Comparison of ENCODE assay signal across 25 mouse cellular contexts in genomic region chr12:113422736-113423254, GRCm38 (mm10).
A peak's percentile ranks its signal among the peaks of the same experiment; 100 is the strongest.
DNase-seq lines count a peak whose midpoint lies in the region; ATAC-seq and TF ChIP-seq lines count a peak whose summit lies in the region.
"Had no signal": no experiment of that assay in that cellular context is flagged by ENCODE, and none has a peak within 500 bp of the region (broad histone marks: within the 10 kb centered on the region; RNA-seq: fewer than 3 reads in every experiment).

No protein-coding gene starts in this region.

- H3K4me2 ChIP-seq in heart, embryonic 15.5 days = no peak overlapping the region
- H3K4me2 ChIP-seq in heart, embryonic 11.5 days = no peak overlapping the region
- H3K4me2 ChIP-seq in forebrain, embryonic 14.5 days (ENCODE audit: low read length) = no peak overlapping the region
- H3K4me2 ChIP-seq: embryonic facial prominence, embryonic 13.5 days; hindbrain, embryonic 13.5 days; limb, embryonic 12.5 days; lung, embryonic 15.5 days; midbrain, embryonic 12.5 days had no signal

- TF ChIP-seq CTCF in bone marrow, adult 2 months (IDR thresholded peaks at IDR 0.05; ENCODE audit: control insufficient read depth, insufficient read depth, low read length) = no peak

- no peak overlapping the region for H3K27ac ChIP-seq in heart, embryonic 15.5 days
- H3K27ac ChIP-seq in heart, embryonic 11.5 days (ENCODE audit: low read depth, low read length) = no peak overlapping the region
- peak overlapping the region; percentile 1; the same call in 1 of the 2 replicates for H3K27ac ChIP-seq in bone marrow, adult 2 months (ENCODE audit: control insufficient read depth, insufficient read depth, low read depth, low read length, poor library complexity)
- no peak overlapping the region for H3K27ac ChIP-seq in forebrain, embryonic 14.5 days (ENCODE audit: low read depth, low read length)
- H3K27ac ChIP-seq: embryonic facial prominence, embryonic 13.5 days; forebrain, embryonic 10.5 days; heart, embryonic 10.5 days; hindbrain, embryonic 13.5 days; left cerebral cortex, adult 2 months; limb, embryonic 12.5 days; lung, embryonic 15.5 days; midbrain, embryonic 12.5 days had no signal

- no peaks in the 10 kb centered on the region for H3K9me3 ChIP-seq in heart, embryonic 15.5 days (replicated peaks)
- no peaks in the 10 kb centered on the region for H3K9me3 ChIP-seq in heart, embryonic 11.5 days (replicated peaks; ENCODE audit: control insufficient read depth, low read length)
- 0 out of 2 replicates have a peak, but pooled peaks cover 2% of the 10 kb centered on the region for H3K9me3 ChIP-seq in forebrain, embryonic 14.5 days (replicated peaks; ENCODE audit: control insufficient read depth, low read length)
- H3K9me3 ChIP-seq: embryonic facial prominence, embryonic 13.5 days; heart, embryonic 10.5 days; hindbrain, embryonic 13.5 days; limb, embryonic 12.5 days; lung, embryonic 15.5 days had no signal

- no peaks in the 10 kb centered on the region for H3K36me3 ChIP-seq in heart, embryonic 15.5 days
- no peaks in the 10 kb centered on the region for H3K36me3 ChIP-seq in heart, embryonic 11.5 days (ENCODE audit: control insufficient read depth, insufficient read depth, low read length)
- no peaks in the 10 kb centered on the region for H3K36me3 ChIP-seq in forebrain, embryonic 14.5 days (ENCODE audit: control insufficient read depth, insufficient read depth, low read length)
- H3K36me3 ChIP-seq: embryonic facial prominence, embryonic 13.5 days; forebrain, embryonic 10.5 days; G1E; heart, embryonic 10.5 days; hindbrain, embryonic 13.5 days; limb, embryonic 12.5 days; lung, embryonic 15.5 days; midbrain, embryonic 12.5 days had no signal

- H3K4me1 ChIP-seq in heart, embryonic 15.5 days (replicated peaks) = no peaks in the 10 kb centered on the region
- H3K4me1 ChIP-seq in heart, embryonic 11.5 days (ENCODE audit: control insufficient read depth, insufficient read depth, low read length) = no peaks in the 10 kb centered on the region
- H3K4me1 ChIP-seq in bone marrow, adult 2 months (ENCODE audit: control insufficient read depth, insufficient read depth, low read length) = peaks cover 4% of the 10 kb centered on the region; the same call in 1 of the 2 replicates
- H3K4me1 ChIP-seq in forebrain, embryonic 14.5 days (ENCODE audit: control insufficient read depth, insufficient read depth, low read length) = no peaks in the 10 kb centered on the region
- H3K4me1 ChIP-seq: embryonic facial prominence, embryonic 13.5 days; forebrain, embryonic 10.5 days; heart, embryonic 10.5 days; hindbrain, embryonic 13.5 days; limb, embryonic 12.5 days; lung, embryonic 15.5 days; midbrain, embryonic 12.5 days had no signal

- 0 out of 2 replicates have a peak, but pooled peaks have one; percentile 19 for ATAC-seq in heart, embryonic 15.5 days (replicated peaks; ENCODE audit: insufficient number of reproducible peaks, insufficient read depth, low FRiP score, low read depth)
- no peak for ATAC-seq in heart, embryonic 11.5 days (replicated peaks; ENCODE audit: insufficient number of reproducible peaks, low FRiP score, low TSS enrichment)
- no peak for ATAC-seq in forebrain, embryonic 14.5 days
- ATAC-seq: forebrain, embryonic 16.5 days; intestine, postnatal 0 days had no signal

- TF ChIP-seq POLR2A in bone marrow, adult 2 months (IDR thresholded peaks at IDR 0.05; ENCODE audit: borderline replicate concordance, control insufficient read depth, low read depth, low read length) = no peak

- H3K9ac ChIP-seq in heart, embryonic 15.5 days = no peak overlapping the region
- H3K9ac ChIP-seq in heart, embryonic 11.5 days (ENCODE audit: low read depth, low read length) = no peak overlapping the region
- no peak overlapping the region for H3K9ac ChIP-seq in forebrain, embryonic 14.5 days (ENCODE audit: low read length)
- H3K9ac ChIP-seq: embryonic facial prominence, embryonic 13.5 days; hindbrain, embryonic 13.5 days; limb, embryonic 12.5 days; lung, embryonic 15.5 days; midbrain, embryonic 12.5 days had no signal

- DNase-seq in thymus, postnatal 14 days = peak; percentile 44
- no peak for DNase-seq in thymus, adult 18-20 months
- no peak for DNase-seq in forebrain, embryonic 14.5 days (ENCODE audit: low spot score)
- DNase-seq in layer of hippocampus, postnatal 25 days (ENCODE audit: extremely low spot score in 1 of 2, low spot score in 1 of 2) = no peak
- DNase-seq: adrenal gland, postnatal 14 days; cerebellum, adult 11-12 months; cerebellum, adult 9-11 months; heart, postnatal 4 days; kidney, adult 9 months; kidney, postnatal 25 days had no signal

- WGBS in heart, embryonic 15.5 days = 74% methylated on average over 5 of the region's 5 CpGs
- 72% methylated on average over 5 of the region's 5 CpGs for WGBS in heart, embryonic 11.5 days (ENCODE audit: insufficient replicate concordance)
- 66% methylated on average over 5 of the region's 5 CpGs for WGBS in bone marrow, adult 2 months
- WGBS in forebrain, embryonic 14.5 days = 81% methylated on average over 5 of the region's 5 CpGs

- H3K27me3 ChIP-seq in heart, embryonic 15.5 days = no peaks in the 10 kb centered on the region; the same call in 1 of the 2 replicates
- H3K27me3 ChIP-seq in heart, embryonic 11.5 days (ENCODE audit: control insufficient read depth, insufficient read depth, low read length) = no peaks in the 10 kb centered on the region
- H3K27me3 ChIP-seq in forebrain, embryonic 14.5 days (replicated peaks; ENCODE audit: control insufficient read depth, insufficient read depth, low read length) = no peaks in the 10 kb centered on the region
- H3K27me3 ChIP-seq: embryonic facial prominence, embryonic 13.5 days; hindbrain, embryonic 13.5 days; limb, embryonic 12.5 days; lung, embryonic 15.5 days; midbrain, embryonic 12.5 days had no signal

- no peak overlapping the region for H3K4me3 ChIP-seq in heart, embryonic 15.5 days
- no peak overlapping the region for H3K4me3 ChIP-seq in heart, embryonic 11.5 days (ENCODE audit: low read depth, low read length)
- peak overlapping the region; percentile 29 for H3K4me3 ChIP-seq in bone marrow, adult 2 months (replicated peaks; ENCODE audit: control insufficient read depth, low read depth, low read length)
- no peak overlapping the region for H3K4me3 ChIP-seq in forebrain, embryonic 14.5 days (ENCODE audit: low read depth, low read length)
- H3K4me3 ChIP-seq: embryonic facial prominence, embryonic 13.5 days; forebrain, embryonic 10.5 days; heart, embryonic 10.5 days; hindbrain, embryonic 13.5 days; left cerebral cortex, adult 2 months; limb, embryonic 12.5 days; lung, embryonic 15.5 days; midbrain, embryonic 12.5 days; myocyte had no signal
